ENCODE assay signal across 8 mouse cellular contexts in the genomic region with DNA sequence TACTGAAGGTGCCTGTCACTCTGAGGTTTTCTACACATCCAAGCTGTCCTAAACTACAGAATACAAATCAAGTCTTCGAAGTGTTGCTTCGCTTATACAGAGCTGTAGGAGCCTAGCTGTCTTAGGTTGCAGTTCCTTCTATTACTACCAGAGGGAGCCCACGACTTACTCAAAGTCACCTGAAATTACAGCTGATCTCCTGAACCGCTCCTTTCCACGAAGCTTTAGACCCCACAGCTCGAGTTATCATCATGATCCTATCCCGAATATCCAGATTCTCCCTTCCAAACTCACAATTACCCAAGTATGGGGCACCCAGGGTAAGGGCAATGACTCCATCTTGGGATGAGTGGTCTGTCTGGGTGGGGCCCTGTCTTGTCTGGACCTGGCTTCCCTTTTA. TPM values are rescaled to one million over a fixed set of nuclear protein-coding genes. Genes with fewer than 3 reads are reported as not detected.
DNase-seq lines count a peak whose midpoint lies in the region; ATAC-seq and TF ChIP-seq lines count a peak whose summit lies in the region.

No protein-coding gene starts in this region.

- TF ChIP-seq CTCF in lung, embryonic 14.5 days (IDR thresholded peaks at IDR 0.05; ENCODE audit: low read depth) = peak; percentile 82

- H3K4me1 ChIP-seq in embryonic facial prominence, embryonic 15.5 days = peaks cover 17% of the 10 kb centered on the region
- H3K4me1 ChIP-seq in lung, embryonic 14.5 days (ENCODE audit: insufficient read depth) = no peaks in the 10 kb centered on the region; the same call in 1 of the 2 replicates
- peaks cover 16% of the 10 kb centered on the region for H3K4me1 ChIP-seq in neural tube, embryonic 15.5 days

- H3K4me3 ChIP-seq in embryonic facial prominence, embryonic 15.5 days (replicated peaks) = peak overlapping the region; percentile 22; the same call in 1 of the 2 replicates
- H3K4me3 ChIP-seq in lung, embryonic 14.5 days (ENCODE audit: low read depth, low read length) = no peak overlapping the region
- no peak overlapping the region for H3K4me3 ChIP-seq in neural tube, embryonic 15.5 days (replicated peaks)

- peak overlapping the region; percentile 53 for H3K4me2 ChIP-seq in embryonic facial prominence, embryonic 15.5 days (replicated peaks)
- H3K4me2 ChIP-seq in lung, embryonic 14.5 days = peak overlapping the region; percentile 39
- peak overlapping the region; percentile 45 for H3K4me2 ChIP-seq in neural tube, embryonic 15.5 days

- H3K9ac ChIP-seq in embryonic facial prominence, embryonic 15.5 days = no peak overlapping the region
- no peak overlapping the region for H3K9ac ChIP-seq in lung, embryonic 14.5 days
- H3K9ac ChIP-seq in neural tube, embryonic 15.5 days (replicated peaks) = no peak overlapping the region

- no peaks in the 10 kb centered on the region for H3K9me3 ChIP-seq in embryonic facial prominence, embryonic 15.5 days (replicated peaks)
- no peaks in the 10 kb centered on the region for H3K9me3 ChIP-seq in lung, embryonic 14.5 days (ENCODE audit: low read depth, low read length)
- H3K9me3 ChIP-seq in neural tube, embryonic 15.5 days (replicated peaks) = no peaks in the 10 kb centered on the region

- 14% methylated on average over 7 of the region's 7 CpGs for WGBS in embryonic facial prominence, embryonic 15.5 days
- 11% methylated on average over 7 of the region's 7 CpGs for WGBS in lung, embryonic 14.5 days
- 20% methylated on average over 7 of the region's 7 CpGs for WGBS in neural tube, embryonic 15.5 days

- no peak overlapping the region for H3K27ac ChIP-seq in embryonic facial prominence, embryonic 15.5 days (replicated peaks)
- no peak overlapping the region for H3K27ac ChIP-seq in lung, embryonic 14.5 days (ENCODE audit: low read depth)
- no peak overlapping the region; the same call in 1 of the 2 replicates for H3K27ac ChIP-seq in neural tube, embryonic 15.5 days (replicated peaks)

- no peaks in the 10 kb centered on the region; the same call in 1 of the 2 replicates for H3K27me3 ChIP-seq in embryonic facial prominence, embryonic 15.5 days
- no peaks in the 10 kb centered on the region for H3K27me3 ChIP-seq in lung, embryonic 14.5 days (ENCODE audit: insufficient read depth, low read length)
- H3K27me3 ChIP-seq in neural tube, embryonic 15.5 days (replicated peaks) = peaks cover 4% of the 10 kb centered on the region; the same call in 1 of the 2 replicates

- DNase-seq in layer of hippocampus, adult 11-12 months (ENCODE audit: low spot score) = peak; percentile 68
- DNase-seq in layer of hippocampus, adult 9-10 months (ENCODE audit: low spot score) = no peak
- DNase-seq in ZHBTc4 (ENCODE audit: low read depth, low spot score) = peak; percentile 81
- peak; percentile 87 for DNase-seq in lung, embryonic 14.5 days
- DNase-seq in testis, postnatal 10 days (ENCODE audit: low spot score) = no peak

- ATAC-seq in embryonic facial prominence, embryonic 15.5 days (ENCODE audit: insufficient number of reproducible peaks, low FRiP score, low TSS enrichment, low read depth) = no peak
- ATAC-seq in inflammation-experienced regulatory T-cells, adult 6 months = peak; percentile 47
- peak; percentile 48; the same call in 1 of the 2 replicates for ATAC-seq in lung, embryonic 14.5 days (ENCODE audit: insufficient read depth)
- ATAC-seq in neural tube, embryonic 15.5 days (ENCODE audit: low FRiP score) = peak; percentile 67; the same call in 1 of the 2 replicates

- H3K36me3 ChIP-seq in embryonic facial prominence, embryonic 15.5 days = no peaks in the 10 kb centered on the region
- no peaks in the 10 kb centered on the region for H3K36me3 ChIP-seq in lung, embryonic 14.5 days (ENCODE audit: insufficient read depth)
- H3K36me3 ChIP-seq in neural tube, embryonic 15.5 days = no peaks in the 10 kb centered on the region

RNA-seq across cellular contexts. Expression of gene Fxyd2, which starts 12.3 kb away (rescaled TPM):
- polyA plus RNA-seq in embryonic facial prominence, embryonic 15.5 days (2015; fragmentation: Nextera tagmentation; extraction: Ambion mirVana) = 5.3 and 6.8 TPM in 2 replicates
- polyA plus RNA-seq in inflammation-experienced regulatory T-cells, adult 6 months (2017; shearing (Covaris generic)) = 1 to 10 TPM in 1 of 3 experiments, not detected in 2; 2.4 TPM
- polyA plus RNA-seq in lung, embryonic 14.5 days (2014; fragmentation: Nextera tagmentation; extraction: Ambion mirVana) = 1.2 and 1.5 TPM in 2 replicates
- 9.8 and 13.6 TPM in 2 replicates for polyA plus RNA-seq in neural tube, embryonic 15.5 days (2015; fragmentation: Nextera tagmentation; extraction: Ambion mirVana)

RNA-seq across cellular contexts. Expression of gene Dscaml1, which starts 14.6 kb away (rescaled TPM):
- 0.89 and 1.3 TPM in 2 replicates for polyA plus RNA-seq in embryonic facial prominence, embryonic 15.5 days (2015; fragmentation: Nextera tagmentation; extraction: Ambion mirVana)
- polyA plus RNA-seq in inflammation-experienced regulatory T-cells, adult 6 months (2017; shearing (Covaris generic)) = not detected
- polyA plus RNA-seq in lung, embryonic 14.5 days (2014; fragmentation: Nextera tagmentation; extraction: Ambion mirVana) = 0.05 and 0.20 TPM in 2 replicates
- polyA plus RNA-seq in neural tube, embryonic 15.5 days (2015; fragmentation: Nextera tagmentation; extraction: Ambion mirVana) = 12.4 and 16.4 TPM in 2 replicates

RNA-seq across cellular contexts. Expression of gene Fxyd6, which starts 41.8 kb away (rescaled TPM):
- polyA plus RNA-seq in embryonic facial prominence, embryonic 15.5 days (2015; fragmentation: Nextera tagmentation; extraction: Ambion mirVana) = 77.4 and 77.5 TPM in 2 replicates
- 1 to 10 TPM in 1 of 3 experiments, not detected in 2; 1.6 TPM for polyA plus RNA-seq in inflammation-experienced regulatory T-cells, adult 6 months (2017; shearing (Covaris generic))
- polyA plus RNA-seq in lung, embryonic 14.5 days (2014; fragmentation: Nextera tagmentation; extraction: Ambion mirVana) = 35.6 and 38.1 TPM in 2 replicates
- polyA plus RNA-seq in neural tube, embryonic 15.5 days (2015; fragmentation: Nextera tagmentation; extraction: Ambion mirVana) = 442 and 531 TPM in 2 replicates

Comparison
In these comparisons a context has a peak if more than half of its experiments do, and no peak if none do; other contexts are left out.
1. DNase-seq: peak in layer of hippocampus, adult 11-12 months (single experiment), ZHBTc4 (single experiment) and lung, embryonic 14.5 days (single experiment); none in layer of hippocampus, adult 9-10 months (single experiment) and testis, postnatal 10 days (single experiment).
2. RNA of gene Fxyd6, which starts 41.8 kb away (polyA plus RNA-seq): 442 to 531 TPM in neural tube, embryonic 15.5 days, 77.4 to 77.5 TPM in embryonic facial prominence, embryonic 15.5 days and 35.6 to 38.1 TPM in lung, embryonic 14.5 days; 1.6 TPM in inflammation-experienced regulatory T-cells, adult 6 months; every median in the first group is over 10 times any median in the second.
3. Peak in every context shown above with its lines, with median percentiles within 50 percentile points of each other: H3K4me2 ChIP-seq.